Mouse (Mus musculus) embryonic fibroblast, embryonic 13.5 days (primary cell): Measurements from ENCODE around the gene Fbxo21.

ENCODE experiments used
- CTCF ChIP-seq: IDR thresholded peaks from 2 replicates; pipeline ENCODE4 v1.5.1; 2011; ENCODE audit warnings: mild to moderate bottlenecking, control low read depth, low read length, moderate library complexity, borderline replicate concordance; ENCODE audit not compliant: insufficient read depth
- POLR2A ChIP-seq: IDR thresholded peaks from 2 replicates; pipeline ENCODE4 v1.6.1; 2011; ENCODE audit warnings: low read depth, mild to moderate bottlenecking, control low read depth, low read length, moderate library complexity

DNA sequence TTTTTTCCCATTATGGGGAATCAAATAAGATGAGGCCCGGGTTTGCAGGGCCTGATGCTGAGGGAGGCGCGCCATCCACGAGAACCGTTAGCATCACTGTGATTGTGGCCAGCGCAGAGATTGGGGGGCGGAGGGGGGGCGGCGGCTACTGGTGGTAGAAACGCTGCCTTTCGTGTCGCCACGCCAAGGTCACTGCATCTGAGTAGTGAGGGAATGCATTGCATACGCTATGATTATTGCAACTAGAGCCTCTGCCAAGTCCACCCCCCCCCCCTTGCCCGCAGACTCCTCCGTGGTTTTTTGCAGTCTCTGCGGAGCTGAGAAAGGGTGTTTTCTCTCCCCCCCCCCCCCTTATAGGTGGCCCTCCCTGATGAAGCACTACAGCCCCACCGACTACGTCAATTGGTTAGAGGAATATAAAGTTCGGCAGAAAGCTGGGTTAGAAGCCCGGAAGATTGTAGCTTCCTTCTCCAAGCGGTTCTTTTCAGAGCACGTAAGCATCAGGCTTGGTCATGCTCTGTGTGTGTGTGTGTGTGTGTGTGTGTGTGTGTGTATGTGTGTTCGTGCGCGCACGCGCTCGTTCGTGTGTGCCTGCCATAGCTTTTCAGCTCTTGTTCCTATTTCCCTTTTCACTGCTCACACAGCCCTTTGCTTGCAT is 1.1 kb downstream of the Fbxo21 start:
- TF ChIP-seq CTCF (no peak), POLR2A (no peak; the same call in 1 of the 2 replicates)
